Mouse (Mus musculus): ENCODE results near the gene Pgam5. TPM values are rescaled to one million over a fixed set of nuclear protein-coding genes. Genes with fewer than 3 reads are reported as not detected.

The Pgam5 gene
- polyA plus RNA-seq, 1 experiment from 2014 or later = 47.8 TPM

- H3K36me3 ChIP-seq (ENCODE audit: insufficient read depth, low read length) = no peaks in the 10 kb centered on the region
- no peak for DNase-seq (ENCODE audit: low spot score)
- H3K4me2 ChIP-seq (ENCODE audit: low read length) = no peak overlapping the region
- no peaks in the 10 kb centered on the region for H3K27me3 ChIP-seq (ENCODE audit: insufficient read depth, low read length)
- no peaks in the 10 kb centered on the region for H3K9me3 ChIP-seq (replicated peaks; ENCODE audit: low read length)
- H3K27ac ChIP-seq = no peak overlapping the region
- 100% methylated on average over 1 of the region's 1 CpGs for WGBS
- TF ChIP-seq CTCF (IDR thresholded peaks at IDR 0.05; ENCODE audit: low read depth) = no peak
- no peak overlapping the region for H3K9ac ChIP-seq (ENCODE audit: low read depth, low read length)
- no peak overlapping the region for H3K4me3 ChIP-seq (replicated peaks; ENCODE audit: low read depth, low read length)
- no peak for ATAC-seq (replicated peaks; ENCODE audit: low FRiP score, low read depth)
- no peaks in the 10 kb centered on the region for H3K4me1 ChIP-seq (replicated peaks; ENCODE audit: insufficient read depth, low read length)
These were observed 7.2 kb upstream of the Pgam5 start for GRCm38 (mm10) chr5:110276910-110277309.

GRCm38 (mm10) chr5:110276391-110276790 lies 6.7 kb upstream of the Pgam5 start:
- no peak overlapping the region for H3K9ac ChIP-seq (ENCODE audit: low read depth, low read length)
- H3K9me3 ChIP-seq (replicated peaks; ENCODE audit: low read length) = no peaks in the 10 kb centered on the region
- H3K27ac ChIP-seq = no peak overlapping the region
- TF ChIP-seq CTCF (IDR thresholded peaks at IDR 0.05; ENCODE audit: low read depth) = no peak
- no peak overlapping the region for H3K4me2 ChIP-seq (ENCODE audit: low read length)
- DNase-seq (ENCODE audit: low spot score) (no peak), ATAC-seq (replicated peaks; ENCODE audit: low FRiP score, low read depth) (no peak)
- H3K36me3 ChIP-seq (ENCODE audit: insufficient read depth, low read length) = no peaks in the 10 kb centered on the region
- WGBS = 74% methylated on average over 2 of the region's 2 CpGs
- H3K4me3 ChIP-seq (replicated peaks; ENCODE audit: low read depth, low read length) = no peak overlapping the region
- no peaks in the 10 kb centered on the region for H3K4me1 ChIP-seq (replicated peaks; ENCODE audit: insufficient read depth, low read length)
- H3K27me3 ChIP-seq (ENCODE audit: insufficient read depth, low read length) = no peaks in the 10 kb centered on the region

GRCm38 (mm10) chr5:110274846-110275245 lies 5.1 kb upstream of the Pgam5 start:
- 67% methylated on average over 2 of the region's 2 CpGs for WGBS
- no peak for ATAC-seq (replicated peaks; ENCODE audit: low FRiP score, low read depth)

GRCm38 (mm10) chr5:110274147-110274546 lies 4.4 kb upstream of the Pgam5 start:
- no peaks in the 10 kb centered on the region for H3K36me3 ChIP-seq (ENCODE audit: insufficient read depth, low read length)
- H3K4me3 ChIP-seq (replicated peaks; ENCODE audit: low read depth, low read length) = no peak overlapping the region
- no peak for TF ChIP-seq CTCF (IDR thresholded peaks at IDR 0.05; ENCODE audit: low read depth)
- no peak overlapping the region for H3K4me2 ChIP-seq (ENCODE audit: low read length)
- H3K27ac ChIP-seq = no peak overlapping the region
- H3K9ac ChIP-seq (ENCODE audit: low read depth, low read length) = no peak overlapping the region
- 80% methylated on average over 4 of the region's 4 CpGs for WGBS
- no peaks in the 10 kb centered on the region for H3K4me1 ChIP-seq (replicated peaks; ENCODE audit: insufficient read depth, low read length)
- no peaks in the 10 kb centered on the region for H3K9me3 ChIP-seq (replicated peaks; ENCODE audit: low read length)
- no peaks in the 10 kb centered on the region for H3K27me3 ChIP-seq (ENCODE audit: insufficient read depth, low read length)
- DNase-seq (ENCODE audit: low spot score) (no peak), ATAC-seq (replicated peaks; ENCODE audit: low FRiP score, low read depth) (no peak)

More at GRCm38 (mm10) chr5:110274846-110275245, 5.1 kb upstream of the Pgam5 start:
- no peak for DNase-seq (ENCODE audit: low spot score)
- no peaks in the 10 kb centered on the region for H3K27me3 ChIP-seq (ENCODE audit: insufficient read depth, low read length)
- H3K27ac ChIP-seq = no peak overlapping the region
- no peak for TF ChIP-seq CTCF (IDR thresholded peaks at IDR 0.05; ENCODE audit: low read depth)
- no peaks in the 10 kb centered on the region for H3K4me1 ChIP-seq (replicated peaks; ENCODE audit: insufficient read depth, low read length)
- H3K9me3 ChIP-seq (replicated peaks; ENCODE audit: low read length) = no peaks in the 10 kb centered on the region
- no peak overlapping the region for H3K4me3 ChIP-seq (replicated peaks; ENCODE audit: low read depth, low read length)
- no peaks in the 10 kb centered on the region for H3K36me3 ChIP-seq (ENCODE audit: insufficient read depth, low read length)
- no peak overlapping the region for H3K9ac ChIP-seq (ENCODE audit: low read depth, low read length)
- no peak overlapping the region for H3K4me2 ChIP-seq (ENCODE audit: low read length)

- 90% methylated on average over 6 of the region's 6 CpGs for WGBS
- DNase-seq (ENCODE audit: low spot score) = no peak
- Histone ChIP-seq H3K27me3 (ENCODE audit: insufficient read depth, low read length) (no peaks in the 10 kb centered on the region), H3K4me3 (replicated peaks; ENCODE audit: low read depth, low read length) (no peak overlapping the region), H3K27ac (no peak overlapping the region), H3K4me1 (replicated peaks; ENCODE audit: insufficient read depth, low read length) (peaks cover 5% of the 10 kb centered on the region), H3K9ac (ENCODE audit: low read depth, low read length) (no peak overlapping the region), H3K4me2 (ENCODE audit: low read length) (no peak overlapping the region), H3K36me3 (ENCODE audit: insufficient read depth, low read length) (peaks cover 16% of the 10 kb centered on the region; the same call in 1 of the 2 replicates), H3K9me3 (replicated peaks; ENCODE audit: low read length) (no peaks in the 10 kb centered on the region)
- no peak; the same call in 1 of the 2 replicates for ATAC-seq (replicated peaks; ENCODE audit: low FRiP score, low read depth)
- no peak for TF ChIP-seq CTCF (IDR thresholded peaks at IDR 0.05; ENCODE audit: low read depth)
These were observed 529 bp upstream of the Pgam5 start for GRCm38 (mm10) chr5:110270242-110270641.

GRCm38 (mm10) chr5:110266941-110267340 lies 2.8 kb downstream of the Pgam5 start:
- no peak for TF ChIP-seq CTCF (IDR thresholded peaks at IDR 0.05; ENCODE audit: low read depth)
- H3K4me1 ChIP-seq (replicated peaks; ENCODE audit: insufficient read depth, low read length) = peaks cover 5% of the 10 kb centered on the region
- no peak for DNase-seq (ENCODE audit: low spot score)
- no peaks in the 10 kb centered on the region for H3K9me3 ChIP-seq (replicated peaks; ENCODE audit: low read length)
- no peak overlapping the region for H3K27ac ChIP-seq
- H3K4me3 ChIP-seq (replicated peaks; ENCODE audit: low read depth, low read length) = no peak overlapping the region
- H3K9ac ChIP-seq (ENCODE audit: low read depth, low read length) = no peak overlapping the region
- no peaks in the 10 kb centered on the region for H3K27me3 ChIP-seq (ENCODE audit: insufficient read depth, low read length)
- no peak overlapping the region for H3K4me2 ChIP-seq (ENCODE audit: low read length)
- ATAC-seq (replicated peaks; ENCODE audit: low FRiP score, low read depth) = no peak
- WGBS = 73% methylated on average over 4 of the region's 4 CpGs
- peaks cover 28% of the 10 kb centered on the region; the same call in 1 of the 2 replicates for H3K36me3 ChIP-seq (ENCODE audit: insufficient read depth, low read length)

- Histone ChIP-seq H3K36me3 (ENCODE audit: insufficient read depth, low read length) (peaks cover 62% of the 10 kb centered on the region), H3K9me3 (replicated peaks; ENCODE audit: low read length) (no peaks in the 10 kb centered on the region), H3K9ac (ENCODE audit: low read depth, low read length) (no peak overlapping the region), H3K4me3 (replicated peaks; ENCODE audit: low read depth, low read length) (no peak overlapping the region), H3K27ac (no peak overlapping the region), H3K4me1 (replicated peaks; ENCODE audit: insufficient read depth, low read length) (no peaks in the 10 kb centered on the region), H3K4me2 (ENCODE audit: low read length) (no peak overlapping the region), H3K27me3 (ENCODE audit: insufficient read depth, low read length) (no peaks in the 10 kb centered on the region)
- DNase-seq (ENCODE audit: low spot score) (no peak), ATAC-seq (replicated peaks; ENCODE audit: low FRiP score, low read depth) (no peak)
- no peak for TF ChIP-seq CTCF (IDR thresholded peaks at IDR 0.05; ENCODE audit: low read depth)
- 69% methylated on average over 2 of the region's 2 CpGs for WGBS
These were observed 25.6 kb downstream of the Pgam5 start for GRCm38 (mm10) chr5:110244091-110244490.

Measured in kidney, postnatal 0 days (tissue).